Mouse (Mus musculus) midbrain, embryonic 15.5 days (tissue): ENCODE results near the gene Plekhm1. TPM values are rescaled to one million over a fixed set of nuclear protein-coding genes. Genes with fewer than 3 reads are reported as not detected.
"Not testable (repeated sequence)": the region's sequence is repeated elsewhere in the genome, so short reads cannot be mapped to it uniquely, and the experiment has no call there.

Source experiments
- ATAC-seq: fragments of 200-750 bp; cut with Nextera tagmentation; replicated peaks from 2 replicates; pipeline ENCODE4 v1.8.0; 2017; ENCODE audit warnings: moderate TSS enrichment
- H3K27ac ChIP-seq: fragments of 300-500 bp; sonication (generic); 2 replicates; pipeline ENCODE4 v1.5.1; 2015; ENCODE audit warnings: mild to moderate bottlenecking, inconsistent platforms
- H3K27me3 ChIP-seq: fragments of 300-500 bp; sonication (generic); replicated peaks from 2 replicates; pipeline ENCODE4 v1.6.1; 2015; ENCODE audit warnings: inconsistent platforms
- H3K36me3 ChIP-seq: fragments of 300-500 bp; sonication (generic); replicated peaks from 2 replicates; pipeline ENCODE4 v1.6.1; 2015; ENCODE audit warnings: inconsistent platforms
- H3K4me1 ChIP-seq: fragments of 300-500 bp; sonication (generic); 2 replicates; pipeline ENCODE4 v1.6.1; 2015; ENCODE audit warnings: inconsistent platforms
- H3K4me2 ChIP-seq: fragments of 300-500 bp; sonication (generic); 2 replicates; pipeline ENCODE4 v1.6.1; 2015; ENCODE audit warnings: inconsistent platforms, mild to moderate bottlenecking, moderate library complexity
- H3K4me3 ChIP-seq: fragments of 300-500 bp; sonication (generic); 2 replicates; pipeline ENCODE4 v1.5.1; 2015; ENCODE audit warnings: mild to moderate bottlenecking, inconsistent platforms
- H3K9ac ChIP-seq: fragments of 300-500 bp; sonication (generic); 2 replicates; pipeline ENCODE4 v1.6.1; 2015; ENCODE audit warnings: mild to moderate bottlenecking, inconsistent platforms
- H3K9me3 ChIP-seq: fragments of 300-500 bp; sonication (generic); 2 replicates; pipeline ENCODE4 v1.6.1; 2016; ENCODE audit warnings: inconsistent platforms
- whole genome bisulfite sequencing: fragments of 180-500 bp; shearing (Covaris S2); methylation state at CpG from one replicate; pipeline ENCODE4 v1.1.7; 2015; ENCODE audit warnings: mixed read lengths; 5-methylcytosine and 5-hydroxymethylcytosine counted together
- polyA plus RNA-seq: library from polyadenylated mRNA; unstranded; fragments of >200 nt; fragmentation: Nextera tagmentation; extraction: Ambion mirVana; gene quantifications from 2 replicates; pipeline ENCODE4 v1.2.1, GENCODE M21; 2015

Gene Plekhm1
- polyA plus RNA-seq, result 9.5 and 10.8 TPM in 2 replicates

GRCm38 (mm10) chr11:103411981-103412949 lies at the start of gene Plekhm1:
Gene Plekhm1, minus strand, starts transcription at chr11:103412687.
- peak within 1 kb of the TSS; percentile 97 for H3K4me3 ChIP-seq
- no peaks in the 10 kb centered on the region for H3K9me3 ChIP-seq
- WGBS, result under 1% methylated on average over 67 of the region's 67 CpGs
- H3K4me2 ChIP-seq, result peak within 1 kb of the TSS; percentile 96
- ATAC-seq, result peak; percentile 99
- H3K4me1 ChIP-seq, result peaks cover 25% of the 10 kb centered on the region
- H3K27me3 ChIP-seq, result no peaks in the 10 kb centered on the region
- H3K27ac ChIP-seq, result peak within 1 kb of the TSS; percentile 85
- no peaks in the 10 kb centered on the region for H3K36me3 ChIP-seq
- peak within 1 kb of the TSS; percentile 91 for H3K9ac ChIP-seq

GRCm38 (mm10) chr11:103451105-103451504 lies 38.6 kb upstream of the Plekhm1 start:
- not testable (repeated sequence) for H3K4me2 ChIP-seq, H3K27ac ChIP-seq, H3K9ac ChIP-seq, H3K36me3 ChIP-seq, H3K4me1 ChIP-seq, H3K27me3 ChIP-seq, ATAC-seq, H3K9me3 ChIP-seq, H3K4me3 ChIP-seq
- WGBS, result 33% methylated on average over 1 of the region's 1 CpGs

- H3K4me3 ChIP-seq, ATAC-seq, H3K4me2 ChIP-seq, H3K36me3 ChIP-seq, H3K4me1 ChIP-seq, H3K27ac ChIP-seq, H3K27me3 ChIP-seq, H3K9me3 ChIP-seq, H3K9ac ChIP-seq: not testable (repeated sequence)
- 91% methylated on average over 14 of the region's 14 CpGs for WGBS
These were observed 37.2 kb upstream of the Plekhm1 start for GRCm38 (mm10) chr11:103449721-103450120.

DNA sequence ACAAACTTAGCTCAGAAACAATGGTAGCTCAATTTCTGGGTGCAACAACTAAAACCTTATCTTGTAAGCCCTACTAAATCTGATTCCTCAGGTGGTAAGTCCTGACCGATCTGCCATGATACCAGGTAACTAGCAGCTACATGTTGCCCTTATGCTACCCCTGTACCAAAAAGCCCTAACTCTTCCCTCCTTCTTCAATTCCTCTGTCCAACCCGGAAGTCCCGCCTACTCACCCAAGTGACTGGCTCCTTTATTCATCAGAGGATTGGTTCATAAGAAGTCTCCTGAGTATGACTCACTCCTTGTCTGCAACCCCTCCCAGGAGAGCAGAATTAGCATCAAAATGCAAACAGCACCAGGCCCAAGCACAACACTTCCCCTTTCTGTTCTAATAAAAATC lies 31.2 kb upstream of the Plekhm1 start:
- Histone ChIP-seq H3K27me3 (no peaks in the 10 kb centered on the region), H3K9me3 (no peaks in the 10 kb centered on the region), H3K27ac (no peak overlapping the region), H3K4me2 (no peak overlapping the region), H3K9ac (no peak overlapping the region), H3K4me3 (no peak overlapping the region), H3K36me3 (no peaks in the 10 kb centered on the region), H3K4me1 (no peaks in the 10 kb centered on the region)
- no peak for ATAC-seq
- WGBS, result 96% methylated on average over 3 of the region's 3 CpGs

DNA sequence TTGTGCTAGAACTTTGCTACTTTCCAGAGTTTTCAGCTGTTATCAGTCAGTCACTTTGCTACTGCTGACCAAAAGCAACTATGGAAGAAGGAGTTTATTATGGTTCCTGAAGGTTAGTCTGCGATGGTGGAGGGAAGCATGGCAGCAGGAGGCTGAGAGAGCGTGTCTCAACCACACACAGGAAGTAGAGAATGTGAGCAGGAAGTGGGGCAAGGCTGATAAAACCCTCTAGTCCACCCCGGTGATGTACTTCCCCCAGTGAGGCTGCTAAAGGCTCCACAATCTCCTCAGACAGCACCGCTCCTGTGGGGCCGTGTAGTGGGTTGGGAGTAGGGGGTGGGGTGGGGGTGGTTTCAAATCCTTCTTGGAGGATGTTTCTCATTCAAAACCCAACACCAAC lies 23.8 kb upstream of the Plekhm1 start:
- H3K27me3 ChIP-seq, result no peaks in the 10 kb centered on the region
- WGBS, result 82% methylated on average over 5 of the region's 5 CpGs
- no peaks in the 10 kb centered on the region for H3K4me1 ChIP-seq
- H3K4me3 ChIP-seq, result no peak overlapping the region
- H3K9ac ChIP-seq, result no peak overlapping the region
- H3K9me3 ChIP-seq, result no peaks in the 10 kb centered on the region
- no peak for ATAC-seq
- no peaks in the 10 kb centered on the region for H3K36me3 ChIP-seq
- no peak overlapping the region for H3K4me2 ChIP-seq
- H3K27ac ChIP-seq, result no peak overlapping the region

- no peaks in the 10 kb centered on the region for H3K9me3 ChIP-seq
- H3K4me1 ChIP-seq, result no peaks in the 10 kb centered on the region
- H3K27me3 ChIP-seq, result no peaks in the 10 kb centered on the region
- no peak overlapping the region for H3K4me2 ChIP-seq
- no peak for ATAC-seq
- no peak overlapping the region for H3K27ac ChIP-seq
- H3K9ac ChIP-seq, result no peak overlapping the region
- H3K36me3 ChIP-seq, result no peaks in the 10 kb centered on the region
- WGBS, result 36% methylated on average over 5 of the region's 5 CpGs
- H3K4me3 ChIP-seq, result no peak overlapping the region
These were observed 12.5 kb upstream of the Plekhm1 start for GRCm38 (mm10) chr11:103425031-103425430.

DNA sequence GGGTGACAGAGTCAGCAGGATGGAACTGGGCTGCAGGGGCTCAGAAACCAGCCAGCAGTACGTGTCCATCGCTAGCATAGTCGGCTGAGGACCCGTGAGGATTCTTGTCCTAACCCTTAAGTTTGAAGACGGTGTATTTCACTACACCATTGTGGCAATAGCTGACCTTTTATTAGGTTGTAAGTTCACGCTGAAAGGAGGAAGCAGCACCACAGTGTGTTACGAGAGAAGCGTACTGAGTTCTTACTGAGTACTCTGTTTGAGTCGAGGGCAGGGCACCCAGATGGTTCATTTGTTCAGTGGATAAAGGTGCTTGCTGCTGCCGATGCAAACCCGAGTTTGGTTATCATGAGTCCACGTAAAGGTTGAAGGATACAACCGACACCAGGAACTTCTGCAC lies 7.2 kb upstream of the Plekhm1 start:
- WGBS, result 87% methylated on average over 13 of the region's 13 CpGs
- no peaks in the 10 kb centered on the region for H3K27me3 ChIP-seq
- no peak overlapping the region for H3K4me2 ChIP-seq
- ATAC-seq, result no peak
- no peak overlapping the region for H3K9ac ChIP-seq
- no peak overlapping the region for H3K4me3 ChIP-seq
- no peaks in the 10 kb centered on the region for H3K4me1 ChIP-seq
- H3K36me3 ChIP-seq, result no peaks in the 10 kb centered on the region
- H3K9me3 ChIP-seq, result no peaks in the 10 kb centered on the region
- H3K27ac ChIP-seq, result no peak overlapping the region

DNA sequence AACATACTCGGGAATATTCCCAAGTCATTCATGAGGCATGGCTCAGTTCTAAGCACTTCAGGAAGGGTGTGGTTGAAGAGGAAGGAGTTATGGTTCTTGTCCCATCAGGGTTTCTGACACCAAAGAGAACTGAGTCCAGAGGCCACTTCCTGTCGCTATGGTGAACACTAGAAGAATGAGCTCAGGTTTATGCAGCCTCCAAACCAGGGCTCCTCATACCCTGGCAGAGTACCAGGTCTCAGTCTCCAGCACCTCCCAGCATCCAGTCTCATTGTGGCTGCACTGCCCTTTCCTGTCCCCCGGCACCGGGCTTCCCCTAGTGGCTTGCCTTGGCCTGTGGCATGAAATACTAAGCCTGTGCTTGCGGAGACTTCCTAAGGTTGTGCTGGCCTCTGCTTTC lies 6.7 kb upstream of the Plekhm1 start:
- Histone ChIP-seq H3K36me3 (no peaks in the 10 kb centered on the region), H3K4me3 (no peak overlapping the region), H3K9me3 (no peaks in the 10 kb centered on the region), H3K9ac (no peak overlapping the region), H3K4me1 (no peaks in the 10 kb centered on the region), H3K4me2 (no peak overlapping the region), H3K27ac (no peak overlapping the region), H3K27me3 (no peaks in the 10 kb centered on the region)
- no peak for ATAC-seq
- whole genome bisulfite sequencing, result 80% methylated on average over 5 of the region's 5 CpGs

DNA sequence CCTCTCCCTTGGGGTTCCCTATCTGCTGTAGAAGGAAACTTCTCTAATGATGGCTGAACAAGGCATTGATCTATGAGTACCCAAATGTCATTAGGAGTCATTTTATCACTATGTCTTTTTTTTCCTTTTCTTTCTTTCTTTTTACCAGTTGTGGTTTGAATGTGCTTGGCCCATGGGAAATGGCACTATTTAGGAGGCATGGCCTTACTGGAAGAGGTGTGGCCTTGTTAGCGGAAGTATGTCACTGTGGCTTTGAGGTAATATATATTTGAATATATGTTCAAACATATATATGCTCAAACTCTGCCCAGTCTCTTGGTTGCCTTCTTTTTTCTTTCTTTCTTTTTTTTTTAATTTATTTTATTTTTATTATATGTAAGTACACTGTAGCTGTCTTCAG lies 1.0 kb upstream of the Plekhm1 start:
- H3K36me3 ChIP-seq, result no peaks in the 10 kb centered on the region
- no peak for ATAC-seq
- H3K9me3 ChIP-seq, result no peaks in the 10 kb centered on the region
- no peak overlapping the region; the same call in 1 of the 2 replicates for H3K4me3 ChIP-seq
- H3K9ac ChIP-seq, result no peak overlapping the region
- no peaks in the 10 kb centered on the region for H3K27me3 ChIP-seq
- no peak overlapping the region for H3K27ac ChIP-seq
- 89% methylated on average over 1 of the region's 1 CpGs for WGBS
- H3K4me2 ChIP-seq, result peak overlapping the region; percentile 96
- H3K4me1 ChIP-seq, result peaks cover 25% of the 10 kb centered on the region

GRCm38 (mm10) chr11:103412950-103413423 lies 500 bp upstream of the Plekhm1 start:
- peak overlapping the region; percentile 91 for H3K9ac ChIP-seq
- peaks cover 25% of the 10 kb centered on the region for H3K4me1 ChIP-seq
- H3K4me2 ChIP-seq, result peak overlapping the region; percentile 96
- H3K36me3 ChIP-seq, result no peaks in the 10 kb centered on the region
- no peak; the same call in 1 of the 2 replicates for ATAC-seq
- H3K4me3 ChIP-seq, result peak overlapping the region; percentile 97
- WGBS, result 2% methylated on average over 14 of the region's 14 CpGs
- H3K27me3 ChIP-seq, result no peaks in the 10 kb centered on the region
- H3K27ac ChIP-seq, result peak overlapping the region; percentile 85
- H3K9me3 ChIP-seq, result no peaks in the 10 kb centered on the region

GRCm38 (mm10) chr11:103411301-103411700 lies 1.2 kb downstream of the Plekhm1 start:
- no peak overlapping the region for H3K4me3 ChIP-seq
- H3K27ac ChIP-seq, result no peak overlapping the region
- peaks cover 25% of the 10 kb centered on the region for H3K4me1 ChIP-seq
- no peaks in the 10 kb centered on the region for H3K9me3 ChIP-seq
- H3K9ac ChIP-seq, result no peak overlapping the region
- peak overlapping the region; percentile 96 for H3K4me2 ChIP-seq
- WGBS, result 83% methylated on average over 1 of the region's 1 CpGs
- H3K27me3 ChIP-seq, result no peaks in the 10 kb centered on the region
- H3K36me3 ChIP-seq, result no peaks in the 10 kb centered on the region
- ATAC-seq, result no peak

DNA sequence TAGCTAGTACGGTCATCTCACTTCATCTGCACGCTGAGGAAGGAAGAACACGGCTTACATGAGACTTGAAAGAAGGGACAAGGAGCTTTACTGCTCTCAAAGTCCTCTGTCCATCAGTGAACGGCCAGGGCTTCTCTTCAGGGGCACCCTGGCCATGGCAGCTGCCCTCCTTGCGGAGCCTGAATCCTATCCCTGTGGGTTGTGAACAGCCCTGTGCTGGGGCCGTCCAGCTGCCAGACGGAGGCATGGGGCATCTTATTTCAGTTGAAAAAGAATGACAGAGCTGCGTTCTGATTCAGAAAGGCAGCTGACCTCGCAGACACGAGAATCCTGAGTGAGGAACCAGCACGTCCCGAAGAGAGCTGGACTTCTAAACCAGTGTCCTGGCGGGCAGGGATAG lies 3.6 kb downstream of the Plekhm1 start:
- WGBS, result 92% methylated on average over 13 of the region's 13 CpGs

DNA sequence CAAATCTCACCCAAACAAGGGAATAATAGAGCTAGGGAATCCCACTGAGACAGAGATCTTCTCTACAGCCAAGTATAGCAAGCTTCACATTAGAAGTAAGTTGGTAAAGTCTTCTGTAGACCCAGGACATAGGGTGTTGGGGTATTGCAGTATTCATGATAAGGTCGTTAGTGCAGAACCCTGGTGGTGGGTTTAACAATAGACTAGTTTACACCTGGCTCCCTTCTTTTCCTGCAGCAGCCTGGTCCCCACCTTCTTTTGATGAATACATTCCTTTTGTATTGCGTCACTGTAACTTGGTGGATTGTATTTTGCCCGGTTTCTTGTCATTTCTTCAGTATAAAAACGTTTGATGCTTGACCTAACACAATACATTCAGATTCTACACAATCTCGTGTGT lies 5.4 kb downstream of the Plekhm1 start:
- H3K9ac ChIP-seq, H3K36me3 ChIP-seq, H3K27ac ChIP-seq, ATAC-seq, H3K27me3 ChIP-seq, H3K4me3 ChIP-seq, H3K4me2 ChIP-seq, H3K9me3 ChIP-seq: not testable (repeated sequence)
- WGBS, result 60% methylated on average over 5 of the region's 5 CpGs
- H3K4me1 ChIP-seq, result peaks cover 18% of the 10 kb centered on the region

More for the DNA sequence above, 3.6 kb downstream of the Plekhm1 start:
- H3K4me3 ChIP-seq, result no peak overlapping the region
- H3K4me1 ChIP-seq, result peaks cover 25% of the 10 kb centered on the region
- no peak overlapping the region for H3K9ac ChIP-seq
- no peak overlapping the region for H3K27ac ChIP-seq
- H3K27me3 ChIP-seq, result no peaks in the 10 kb centered on the region
- no peak overlapping the region for H3K4me2 ChIP-seq
- no peak for ATAC-seq
- H3K36me3 ChIP-seq, result no peaks in the 10 kb centered on the region
- H3K9me3 ChIP-seq, result no peaks in the 10 kb centered on the region
